Mouse (Mus musculus): ENCODE results near the gene Dusp13. TPM values are rescaled to one million over a fixed set of nuclear protein-coding genes. Genes with fewer than 3 reads are reported as not detected.

The Dusp13 gene
- polyA plus RNA-seq, 1 experiment, result 1.2 TPM

- Histone ChIP-seq H3K27ac (replicated peaks; ENCODE audit: low read depth, low read length) (no peak overlapping the region), H3K4me1 (ENCODE audit: control insufficient read depth, insufficient read depth, insufficient read length, low read length) (no peaks in the 10 kb centered on the region), H3K4me3 (ENCODE audit: insufficient read depth, low read depth, low read length) (no peak overlapping the region)
Observed at GRCm38 (mm10) chr14:21696186-21696830, 54.7 kb downstream of the Dusp13 start.

GRCm38 (mm10) chr14:21695020-21695419 lies 56.0 kb downstream of the Dusp13 start:
- Histone ChIP-seq H3K4me1 (ENCODE audit: control insufficient read depth, insufficient read depth, insufficient read length, low read length) (no peaks in the 10 kb centered on the region), H3K4me3 (ENCODE audit: insufficient read depth, low read depth, low read length) (no peak overlapping the region), H3K27ac (replicated peaks; ENCODE audit: low read depth, low read length) (no peak overlapping the region)

GRCm38 (mm10) chr14:21691070-21691469 lies 59.9 kb downstream of the Dusp13 start:
- H3K27ac ChIP-seq (replicated peaks; ENCODE audit: low read depth, low read length), result no peak overlapping the region
- H3K4me1 ChIP-seq (ENCODE audit: control insufficient read depth, insufficient read depth, insufficient read length, low read length), result no peaks in the 10 kb centered on the region
- H3K4me3 ChIP-seq (ENCODE audit: insufficient read depth, low read depth, low read length), result no peak overlapping the region

- peak overlapping the region; percentile 35; the same call in 1 of the 2 replicates for H3K4me3 ChIP-seq (ENCODE audit: insufficient read depth, low read depth, low read length)
- H3K4me1 ChIP-seq (ENCODE audit: control insufficient read depth, insufficient read depth, insufficient read length, low read length), result 0 out of 2 replicates have a peak, but pooled peaks cover 2% of the 10 kb centered on the region
- H3K27ac ChIP-seq (replicated peaks; ENCODE audit: low read depth, low read length), result no peak overlapping the region
Observed at GRCm38 (mm10) chr14:21686376-21687279, 64.4 kb downstream of the Dusp13 start.

GRCm38 (mm10) chr14:21685411-21686146 lies 65.4 kb downstream of the Dusp13 start:
- Histone ChIP-seq H3K4me3 (ENCODE audit: insufficient read depth, low read depth, low read length) (no peak overlapping the region), H3K27ac (replicated peaks; ENCODE audit: low read depth, low read length) (no peak overlapping the region), H3K4me1 (ENCODE audit: control insufficient read depth, insufficient read depth, insufficient read length, low read length) (0 out of 2 replicates have a peak, but pooled peaks cover 2% of the 10 kb centered on the region)

- no peak overlapping the region for H3K4me3 ChIP-seq (ENCODE audit: insufficient read depth, low read depth, low read length)
- 0 out of 2 replicates have a peak, but pooled peaks cover 2% of the 10 kb centered on the region for H3K4me1 ChIP-seq (ENCODE audit: control insufficient read depth, insufficient read depth, insufficient read length, low read length)
- H3K27ac ChIP-seq (replicated peaks; ENCODE audit: low read depth, low read length), result no peak overlapping the region
Observed at GRCm38 (mm10) chr14:21683834-21684233, 67.1 kb downstream of the Dusp13 start.

Other genes starting within 250 kb of the Dusp13 start
- gene Dupd1, start 36.6 kb downstream of the Dusp13 start, polyA plus RNA-seq (2012; ENCODE audit: insufficient read depth, insufficient read length, missing spikeins), result not detected in 2 replicates
- 7.1 and 7.9 TPM in 2 replicates for gene Samd8, start 650 bp downstream of the Dusp13 start, polyA plus RNA-seq (2012; ENCODE audit: insufficient read depth, insufficient read length, missing spikeins)
- 276 and 351 TPM in 2 replicates for gene Vdac2, start 74.1 kb upstream of the Dusp13 start, polyA plus RNA-seq (2012; ENCODE audit: insufficient read depth, insufficient read length, missing spikeins)
- 27.9 and 37.4 TPM in 2 replicates for gene Comtd1, start 97.8 kb upstream of the Dusp13 start, polyA plus RNA-seq (2012; ENCODE audit: insufficient read depth, insufficient read length, missing spikeins)
- 4.0 and 5.1 TPM in 2 replicates for gene Zfp503, start 238.4 kb upstream of the Dusp13 start, polyA plus RNA-seq (2012; ENCODE audit: insufficient read depth, insufficient read length, missing spikeins)